Mouse (Mus musculus): ENCODE data around the gene Gm1043.

Gm1043 gene

GRCm38 (mm10) chr5:37242360-37243168, 157.4 kb downstream of the Gm1043 start:
- in situ Hi-C loops (cut with MboI, MseI), result no loop called here

- in situ Hi-C loops (cut with MboI, MseI), result no loop called here
These were observed 158.2 kb downstream of the Gm1043 start for GRCm38 (mm10) chr5:37243169-37243886.

- in situ Hi-C loops (cut with MboI, MseI), result no loop called here
These were observed 159.0 kb downstream of the Gm1043 start for GRCm38 (mm10) chr5:37244161-37244560.

GRCm38 (mm10) chr5:37244666-37245242, 159.6 kb downstream of the Gm1043 start:
- in situ Hi-C loops (cut with MboI, MseI), result no loop called here

GRCm38 (mm10) chr5:37245651-37246050, 160.5 kb downstream of the Gm1043 start:
- in situ Hi-C loops (cut with MboI, MseI), result no loop called here

GRCm38 (mm10) chr5:37246138-37246910, 161.2 kb downstream of the Gm1043 start:
- in situ Hi-C loops (cut with MboI, MseI), result no loop called here

GRCm38 (mm10) chr5:37247456-37247855, 162.3 kb downstream of the Gm1043 start:
- in situ Hi-C loops (cut with MboI, MseI), result no loop called here

GRCm38 (mm10) chr5:37248870-37249269, 163.7 kb downstream of the Gm1043 start:
- in situ Hi-C loops (cut with MboI, MseI), result no loop called here

- in situ Hi-C loops (cut with MboI, MseI), result no loop called here
These were observed 166.4 kb downstream of the Gm1043 start for GRCm38 (mm10) chr5:37251596-37251995.

GRCm38 (mm10) chr5:37252101-37252804, 167.1 kb downstream of the Gm1043 start:
- in situ Hi-C loops (cut with MboI, MseI), result no loop called here

- in situ Hi-C loops (cut with MboI, MseI), result no loop called here
These were observed 169.4 kb downstream of the Gm1043 start for GRCm38 (mm10) chr5:37254523-37254922.

- in situ Hi-C loops (cut with MboI, MseI), result no loop called here
These were observed 171.7 kb downstream of the Gm1043 start for GRCm38 (mm10) chr5:37256823-37257222.

GRCm38 (mm10) chr5:37257243-37257642, 172.1 kb downstream of the Gm1043 start:
- in situ Hi-C loops (cut with MboI, MseI), result no loop called here

- in situ Hi-C loops (cut with MboI, MseI), result no loop called here
These were observed 176.6 kb downstream of the Gm1043 start for GRCm38 (mm10) chr5:37261734-37262133.

GRCm38 (mm10) chr5:37263816-37264215, 178.6 kb downstream of the Gm1043 start:
- in situ Hi-C loops (cut with MboI, MseI), result no loop called here
